12 mouse cellular contexts compared by ENCODE assay signal in genomic region chr11:100870256-100870967, GRCm38 (mm10). TPM values are rescaled to one million over a fixed set of nuclear protein-coding genes. Genes with fewer than 3 reads are reported as not detected.
A peak's percentile ranks its signal among the peaks of the same experiment; 100 is the strongest.
DNase-seq lines count a peak whose midpoint lies in the region; ATAC-seq lines count a peak whose summit lies in the region.
"Had no signal": no experiment of that assay in that cellular context is flagged by ENCODE, and none has a peak within 500 bp of the region (broad histone marks: within the 10 kb centered on the region; RNA-seq: fewer than 3 reads in every experiment).

No protein-coding gene starts in this region.

- peaks cover 4% of the 10 kb centered on the region; the same call in 1 of the 2 replicates for H3K4me1 ChIP-seq in forebrain, embryonic 16.5 days (replicated peaks; ENCODE audit: control insufficient read depth, insufficient read depth, low read length)

- H3K27ac ChIP-seq in forebrain, embryonic 16.5 days (ENCODE audit: low read length) = no peak overlapping the region
- H3K27ac ChIP-seq: heart, embryonic 13.5 days had no signal

- no peak overlapping the region for H3K4me3 ChIP-seq in forebrain, embryonic 16.5 days (replicated peaks; ENCODE audit: low read length)
- H3K4me3 ChIP-seq: heart, embryonic 13.5 days had no signal

- peak; percentile 59 for ATAC-seq in frontal cortex, adult (ENCODE audit: low TSS enrichment)
- peak; percentile 68; the same call in 1 of the 2 replicates for ATAC-seq in forebrain, embryonic 16.5 days
- ATAC-seq in megakaryocyte progenitor cell, adult 5-6 weeks (replicated peaks; ENCODE audit: poor library complexity) = no peak
- ATAC-seq: inflammation-experienced regulatory T-cells, adult 6 months; Patski had no signal

- H3K4me2 ChIP-seq in forebrain, embryonic 16.5 days (ENCODE audit: low read length) = no peak overlapping the region
- H3K4me2 ChIP-seq: heart, embryonic 13.5 days had no signal

- no peak overlapping the region for H3K9ac ChIP-seq in forebrain, embryonic 16.5 days (replicated peaks; ENCODE audit: low read depth, low read length)
- H3K9ac ChIP-seq: heart, embryonic 13.5 days had no signal

- no peaks in the 10 kb centered on the region for H3K36me3 ChIP-seq in forebrain, embryonic 16.5 days (ENCODE audit: control insufficient read depth, insufficient read depth)

- 52% methylated on average over 10 of the region's 10 CpGs for WGBS in forebrain, embryonic 16.5 days

- no peaks in the 10 kb centered on the region for H3K9me3 ChIP-seq in forebrain, embryonic 16.5 days (ENCODE audit: control insufficient read depth, low read length)
- H3K9me3 ChIP-seq: heart, embryonic 13.5 days had no signal

- peaks cover 4% of the 10 kb centered on the region for H3K27me3 ChIP-seq in forebrain, embryonic 16.5 days (replicated peaks; ENCODE audit: control insufficient read depth, insufficient read depth, low read length)
- H3K27me3 ChIP-seq: heart, embryonic 13.5 days; Patski had no signal

- DNase-seq in frontal cortex, postnatal 10 days (ENCODE audit: low spot score in 2 of 2) = no peak
- peak; percentile 49 for DNase-seq in lung, postnatal 36 days
- no peak for DNase-seq in lung, postnatal 14 days
- peak; percentile 57 to 60 for DNase-seq in layer of hippocampus, postnatal 36 days
- no peak for DNase-seq in neural tube, embryonic 10.5 days (ENCODE audit: extremely low spot score, low spot score)
- DNase-seq: lung, postnatal 10 days had no signal

RNA-seq across cellular contexts. Expression of gene Stat5a, which starts 11.3 kb away (rescaled TPM):
- 1.0 and 1.2 TPM in 2 replicates for polyA plus RNA-seq in forebrain, embryonic 16.5 days (2015; fragmentation: Nextera tagmentation; extraction: Ambion mirVana)
- 1 to 10 TPM; 1.1 to 1.5 TPM for total RNA-seq in layer of hippocampus, postnatal 36 days (2021)
- total RNA-seq in megakaryocyte progenitor cell, adult 5-6 weeks (2015) = 25.3 and 31.0 TPM in 2 replicates
- total RNA-seq in megakaryocyte progenitor cell, adult 5-6 weeks (2017) = 31.5 and 32.4 TPM in 2 replicates

RNA-seq across cellular contexts. Expression of gene Stat5b, which starts 19.9 kb away (rescaled TPM):
- polyA plus RNA-seq in forebrain, embryonic 16.5 days (2015; fragmentation: Nextera tagmentation; extraction: Ambion mirVana) = 9.8 and 11.9 TPM in 2 replicates
- total RNA-seq in layer of hippocampus, postnatal 36 days (2021) = 10 to 100 TPM; 11.7 to 12.7 TPM
- 31.1 and 32.2 TPM in 2 replicates for total RNA-seq in megakaryocyte progenitor cell, adult 5-6 weeks (2015)
- 29.4 and 37.2 TPM in 2 replicates for total RNA-seq in megakaryocyte progenitor cell, adult 5-6 weeks (2017)

Comparison
In these comparisons a context has a peak if more than half of its experiments do, and no peak if none do; other contexts are left out.
1. DNase-seq: peak in lung, postnatal 36 days (single experiment) and layer of hippocampus, postnatal 36 days (2 of 2); none in frontal cortex, postnatal 10 days (0 of 2), lung, postnatal 14 days (single experiment) and neural tube, embryonic 10.5 days (single experiment).
2. RNA of gene Stat5a, which starts 11.3 kb away (total RNA-seq): 25.3 to 32.4 TPM in megakaryocyte progenitor cell, adult 5-6 weeks; 1.1 to 1.5 TPM in layer of hippocampus, postnatal 36 days; every median in the first group is over 10 times any median in the second.